Mouse (Mus musculus) layer of hippocampus, postnatal 36 days (tissue): ENCODE data around the gene Rfx2. TPM values are rescaled to one million over a fixed set of nuclear protein-coding genes. Genes with fewer than 3 reads are reported as not detected.

Source experiments
- DNase-seq, 2 experiments: peaks; one replicate each; pipeline ENCODE4 v3.0.0; 2022
- total RNA-seq, 2 experiments: library from RNA; stranded (reverse); gene quantifications; 2 replicates each; pipeline ENCODE4 v1.2.3; 2021

The Rfx2 gene
- total RNA-seq, 2 experiments from 2014 or later = 5.0 TPM

- no peak for DNase-seq
Observed at GRCm38 (mm10) chr17:56753452-56753851, 77.4 kb downstream of the Rfx2 start.

GRCm38 (mm10) chr17:56751404-56752072, 79.3 kb downstream of the Rfx2 start:
- no peak for DNase-seq

- DNase-seq = no peak
Observed at GRCm38 (mm10) chr17:56744173-56744572, 86.6 kb downstream of the Rfx2 start.

GRCm38 (mm10) chr17:56740788-56741160, 90.0 kb downstream of the Rfx2 start:
- no peak for DNase-seq

GRCm38 (mm10) chr17:56740118-56740787, 90.6 kb downstream of the Rfx2 start:
- no peak for DNase-seq

- no peak for DNase-seq
Observed at GRCm38 (mm10) chr17:56738221-56738620, 92.6 kb downstream of the Rfx2 start.

- no peak for DNase-seq
Observed at GRCm38 (mm10) chr17:56736534-56736933, 94.3 kb downstream of the Rfx2 start.

- DNase-seq = no peak
Observed at GRCm38 (mm10) chr17:56729656-56730055, 101.2 kb downstream of the Rfx2 start.

- no peak for DNase-seq
Observed at GRCm38 (mm10) chr17:56729151-56729550, 101.7 kb downstream of the Rfx2 start.

GRCm38 (mm10) chr17:56728117-56728516, 102.7 kb downstream of the Rfx2 start:
- DNase-seq = no peak

- DNase-seq = no peak
Observed at GRCm38 (mm10) chr17:56727659-56728058, 103.2 kb downstream of the Rfx2 start.

- DNase-seq = no peak
Observed at GRCm38 (mm10) chr17:56727029-56727649, 103.7 kb downstream of the Rfx2 start.

Other genes with a start within 250 kb of the Rfx2 start
- gene Safb2, start 246.4 kb downstream of the Rfx2 start, total RNA-seq = 100 to 1,000 TPM; 142 to 174 TPM
- 100 to 1,000 TPM; 178 to 183 TPM for gene Safb, start 246.2 kb downstream of the Rfx2 start, total RNA-seq
- gene 2410015M20Rik, start 221.2 kb downstream of the Rfx2 start, total RNA-seq = 100 to 1,000 TPM; 123 to 131 TPM
- gene Rpl36, start 217.6 kb downstream of the Rfx2 start, total RNA-seq = 100 to 1,000 TPM; 358 to 400 TPM
- gene Lonp1, start 204.1 kb downstream of the Rfx2 start, total RNA-seq = 10 to 100 TPM; 58.7 to 59.4 TPM
- gene Catsperd, start 202.9 kb downstream of the Rfx2 start, total RNA-seq = under 1 TPM; 0.82 to 0.91 TPM
- gene Ranbp3, start 157.7 kb downstream of the Rfx2 start, total RNA-seq = 10 to 100 TPM; 86.7 to 88.3 TPM
- gene Ndufa11, start 113.2 kb downstream of the Rfx2 start, total RNA-seq = 100 to 1,000 TPM; 213 to 221 TPM
- 10 to 100 TPM; 10.4 to 14.2 TPM for gene Vmac, start 113.0 kb downstream of the Rfx2 start, total RNA-seq
- 1 to 10 TPM; 2.8 to 3.9 TPM for gene Nrtn, start 73.5 kb downstream of the Rfx2 start, total RNA-seq
- 10 to 100 TPM; 68.6 to 71.1 TPM for gene Dus3l, start 66.3 kb downstream of the Rfx2 start, total RNA-seq
- 1 to 10 TPM; 1.4 to 1.5 TPM for gene Prr22, start 60.8 kb downstream of the Rfx2 start, total RNA-seq
- gene Acsbg2, start 43.4 kb upstream of the Rfx2 start, total RNA-seq = not detected
- gene 1700061G19Rik, start 44.5 kb upstream of the Rfx2 start, total RNA-seq = under 1 TPM; 0.17 to 0.23 TPM
- gene Mllt1, start 104.4 kb upstream of the Rfx2 start, total RNA-seq = 10 to 100 TPM; 82.4 to 90.3 TPM
- not detected for gene Acer1, start 151.1 kb upstream of the Rfx2 start, total RNA-seq
- 10 to 100 TPM; 67.4 to 70.4 TPM for gene Clpp, start 159.3 kb upstream of the Rfx2 start, total RNA-seq
- 10 to 100 TPM; 20.1 to 26.4 TPM for gene Alkbh7, start 166.3 kb upstream of the Rfx2 start, total RNA-seq
- not detected for gene Pspn, start 169.0 kb upstream of the Rfx2 start, total RNA-seq
- 10 to 100 TPM; 54.5 to 59.1 TPM for gene Gtf2f1, start 180.3 kb upstream of the Rfx2 start, total RNA-seq
- under 1 TPM in 1 of 2 experiments, not detected in 1; 0.30 TPM for gene Gm17949, start 180.5 kb upstream of the Rfx2 start, total RNA-seq
- gene Khsrp, start 200.5 kb upstream of the Rfx2 start, total RNA-seq = 100 to 1,000 TPM; 111 to 121 TPM
- not detected for gene Slc25a41, start 210.6 kb upstream of the Rfx2 start, total RNA-seq
- under 1 TPM; 0.47 to 0.63 TPM for gene Crb3, start 228.1 kb upstream of the Rfx2 start, total RNA-seq
- 100 to 1,000 TPM; 363 to 374 TPM for gene Slc25a23, start 228.8 kb upstream of the Rfx2 start, total RNA-seq
- 1 to 10 TPM in 1 of 2 experiments, under 1 TPM in 1; 0.92 to 1.0 TPM for gene Dennd1c, start 247.5 kb upstream of the Rfx2 start, total RNA-seq